Mouse (Mus musculus): ENCODE results near the gene Cdkal1. TPM values are rescaled to one million over a fixed set of nuclear protein-coding genes. Genes with fewer than 3 reads are reported as not detected.

Cdkal1 gene
- polyA plus RNA-seq, 1 experiment from 2014 or later = 30.4 TPM

DNA sequence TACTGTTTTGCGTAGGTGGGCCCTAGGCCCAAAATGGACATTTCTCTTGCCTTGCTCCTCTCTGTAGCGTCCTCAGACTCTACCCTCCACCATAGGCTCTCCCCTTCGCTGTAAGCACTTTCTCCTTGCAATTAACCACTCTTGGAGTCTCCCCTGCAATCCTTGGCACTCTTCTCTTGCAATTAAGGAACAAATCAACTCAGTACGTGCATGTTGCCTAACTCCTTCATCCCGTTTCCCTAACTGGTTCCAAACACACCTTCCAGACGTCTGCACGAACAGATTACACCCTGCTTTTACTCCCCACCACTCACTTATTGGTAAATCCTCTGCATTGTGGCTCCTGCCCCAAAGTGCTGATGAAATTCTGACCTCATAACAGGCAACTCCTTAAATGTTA lies 358.2 kb downstream of the Cdkal1 start:
- H3K4me2 ChIP-seq (replicated peaks) = no peak overlapping the region
- no peaks in the 10 kb centered on the region for H3K27me3 ChIP-seq (replicated peaks)
- peaks cover 2% of the 10 kb centered on the region; the same call in 1 of the 2 replicates for H3K4me1 ChIP-seq (replicated peaks)
- H3K9ac ChIP-seq = no peak overlapping the region
- no peak overlapping the region for H3K4me3 ChIP-seq (replicated peaks)
- no peak overlapping the region for H3K27ac ChIP-seq
- ATAC-seq = no peak
- WGBS = 74% methylated on average over 7 of the region's 7 CpGs
- H3K9me3 ChIP-seq = no peaks in the 10 kb centered on the region
- no peaks in the 10 kb centered on the region for H3K36me3 ChIP-seq

DNA sequence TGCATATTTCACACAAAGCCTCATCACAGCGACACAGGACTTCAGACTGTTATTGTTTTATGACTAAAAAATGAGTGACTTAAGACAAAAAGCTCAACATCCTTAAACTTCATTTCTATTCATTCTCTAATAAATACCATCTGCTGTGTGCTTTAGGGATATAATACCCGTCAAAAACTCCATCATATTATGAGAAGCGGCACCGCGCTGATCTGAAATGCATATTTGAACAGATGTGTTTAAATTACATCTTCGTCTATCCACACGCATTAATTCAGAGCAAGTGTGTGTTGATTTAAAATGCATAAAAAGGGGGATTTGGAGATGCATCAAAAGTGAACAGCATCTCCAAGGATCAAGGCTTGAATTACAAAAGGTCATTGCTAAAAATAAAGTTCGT lies 365.1 kb downstream of the Cdkal1 start:
- Histone ChIP-seq H3K9ac (no peak overlapping the region), H3K36me3 (no peaks in the 10 kb centered on the region; the same call in 1 of the 2 replicates), H3K9me3 (no peaks in the 10 kb centered on the region), H3K4me3 (replicated peaks) (no peak overlapping the region), H3K4me1 (replicated peaks) (no peaks in the 10 kb centered on the region), H3K27ac (no peak overlapping the region), H3K4me2 (replicated peaks) (no peak overlapping the region), H3K27me3 (replicated peaks) (no peaks in the 10 kb centered on the region)
- WGBS = 90% methylated on average over 8 of the region's 8 CpGs
- ATAC-seq = no peak

DNA sequence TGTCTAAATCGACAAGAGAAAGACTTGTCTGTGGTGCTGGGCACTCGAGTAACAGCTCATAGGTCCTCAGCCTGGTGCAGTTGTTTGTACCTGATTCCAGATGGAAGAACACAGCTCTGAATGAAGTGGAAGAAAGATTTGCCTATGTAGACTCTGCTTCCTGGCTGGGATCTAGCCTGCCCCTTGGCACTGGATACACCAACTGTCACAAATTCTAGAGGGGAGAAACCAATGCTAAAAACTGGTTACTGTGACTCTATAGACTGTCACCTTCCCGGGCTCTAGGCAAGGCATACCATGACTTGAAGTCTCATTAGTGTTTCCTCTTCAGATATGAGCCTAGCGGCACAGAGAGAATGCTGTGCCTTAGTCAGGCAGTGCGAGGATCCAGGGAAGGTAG lies 366.0 kb downstream of the Cdkal1 start:
- H3K9me3 ChIP-seq = no peaks in the 10 kb centered on the region
- ATAC-seq = no peak
- no peaks in the 10 kb centered on the region; the same call in 1 of the 2 replicates for H3K36me3 ChIP-seq
- H3K4me3 ChIP-seq (replicated peaks) = no peak overlapping the region
- WGBS = 91% methylated on average over 5 of the region's 5 CpGs
- no peak overlapping the region for H3K27ac ChIP-seq
- H3K9ac ChIP-seq = no peak overlapping the region
- H3K27me3 ChIP-seq (replicated peaks) = no peaks in the 10 kb centered on the region
- H3K4me1 ChIP-seq (replicated peaks) = no peaks in the 10 kb centered on the region
- no peak overlapping the region for H3K4me2 ChIP-seq (replicated peaks)

DNA sequence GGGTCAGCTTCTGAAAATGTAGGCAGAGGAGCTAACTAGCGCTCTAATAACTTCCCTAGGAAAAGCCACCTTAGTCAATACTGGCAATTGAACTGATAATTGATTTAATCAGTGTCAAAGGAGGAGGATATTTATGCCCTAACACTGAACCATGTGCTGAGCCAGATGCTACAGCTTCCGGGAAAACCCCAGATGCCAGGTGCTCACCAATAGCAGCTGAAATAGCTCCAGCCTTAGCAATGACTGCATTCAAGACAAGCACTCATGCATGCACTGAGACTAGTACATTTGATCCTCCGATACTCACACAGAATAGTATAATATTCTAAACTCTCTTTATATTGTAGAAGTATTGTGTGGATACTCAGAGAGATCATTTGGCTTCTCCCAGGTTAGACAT lies 368.8 kb downstream of the Cdkal1 start:
- Histone ChIP-seq H3K9me3 (no peaks in the 10 kb centered on the region), H3K27me3 (replicated peaks) (no peaks in the 10 kb centered on the region), H3K4me3 (replicated peaks) (no peak overlapping the region), H3K4me2 (replicated peaks) (no peak overlapping the region), H3K36me3 (no peaks in the 10 kb centered on the region), H3K9ac (no peak overlapping the region), H3K27ac (no peak overlapping the region), H3K4me1 (replicated peaks) (no peaks in the 10 kb centered on the region)
- no peak for ATAC-seq
- 74% methylated on average over 3 of the region's 3 CpGs for WGBS

DNA sequence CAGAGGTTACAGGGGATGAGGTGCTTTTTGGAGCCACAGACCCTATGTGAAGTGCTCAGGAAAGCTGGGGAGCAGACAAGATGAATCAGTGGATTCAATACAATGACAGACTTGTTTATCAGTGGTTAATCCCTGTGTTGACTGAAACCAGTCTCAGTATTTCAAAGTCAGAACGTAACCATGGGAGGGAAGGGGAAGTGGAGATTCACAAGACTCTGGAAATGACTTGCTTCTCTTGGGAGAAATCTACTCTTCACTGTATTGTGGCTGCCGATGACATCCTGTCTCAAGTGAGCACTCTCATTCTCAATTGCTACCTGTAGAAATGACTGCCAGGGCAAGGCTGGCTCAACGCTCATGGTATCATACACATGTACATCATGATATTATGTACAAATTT lies 371.5 kb downstream of the Cdkal1 start:
- Histone ChIP-seq H3K4me1 (replicated peaks) (no peaks in the 10 kb centered on the region), H3K4me3 (replicated peaks) (no peak overlapping the region), H3K36me3 (no peaks in the 10 kb centered on the region), H3K9ac (no peak overlapping the region), H3K27me3 (replicated peaks) (no peaks in the 10 kb centered on the region), H3K27ac (no peak overlapping the region), H3K4me2 (replicated peaks) (no peak overlapping the region), H3K9me3 (no peaks in the 10 kb centered on the region)
- WGBS = 57% methylated on average over 3 of the region's 3 CpGs
- no peak for ATAC-seq

DNA sequence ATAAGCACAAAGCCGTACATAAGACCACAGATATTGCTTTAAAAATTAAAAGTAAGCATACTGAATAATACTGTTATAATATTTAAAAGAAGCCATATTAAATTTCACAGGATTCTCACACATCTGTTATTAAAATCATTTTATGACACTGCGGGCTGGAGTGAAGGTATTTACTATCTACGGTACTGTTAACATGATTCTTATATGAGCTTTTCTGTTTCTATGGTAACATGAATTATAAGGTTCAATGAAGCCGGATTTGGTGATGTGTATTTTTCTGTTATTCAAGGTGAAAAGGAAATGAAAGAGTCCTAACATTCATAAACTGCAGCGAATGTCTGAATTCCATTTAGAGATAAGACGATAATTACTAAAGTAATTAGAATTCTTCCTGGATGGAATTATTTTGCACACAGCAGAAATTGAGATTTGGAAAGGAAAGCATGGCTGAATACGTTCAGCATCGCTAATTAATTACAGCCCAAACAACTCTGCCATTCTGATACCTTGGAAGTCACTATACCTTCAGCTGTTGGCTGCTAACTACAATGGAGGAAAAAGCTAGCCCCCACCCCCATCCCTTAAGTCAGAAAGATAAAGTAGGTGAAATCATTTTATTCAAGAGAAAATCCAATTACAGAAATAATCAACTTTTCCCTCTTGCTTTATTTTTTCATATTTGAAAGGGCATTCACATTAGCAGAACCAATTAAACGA lies 373.2 kb downstream of the Cdkal1 start:
- no peak overlapping the region for H3K27ac ChIP-seq
- no peaks in the 10 kb centered on the region for H3K27me3 ChIP-seq (replicated peaks)
- 82% methylated on average over 9 of the region's 9 CpGs for WGBS
- H3K36me3 ChIP-seq = no peaks in the 10 kb centered on the region
- H3K4me2 ChIP-seq (replicated peaks) = no peak overlapping the region
- no peaks in the 10 kb centered on the region for H3K9me3 ChIP-seq
- H3K9ac ChIP-seq = no peak overlapping the region
- H3K4me1 ChIP-seq (replicated peaks) = no peaks in the 10 kb centered on the region
- H3K4me3 ChIP-seq (replicated peaks) = no peak overlapping the region
- ATAC-seq = no peak

DNA sequence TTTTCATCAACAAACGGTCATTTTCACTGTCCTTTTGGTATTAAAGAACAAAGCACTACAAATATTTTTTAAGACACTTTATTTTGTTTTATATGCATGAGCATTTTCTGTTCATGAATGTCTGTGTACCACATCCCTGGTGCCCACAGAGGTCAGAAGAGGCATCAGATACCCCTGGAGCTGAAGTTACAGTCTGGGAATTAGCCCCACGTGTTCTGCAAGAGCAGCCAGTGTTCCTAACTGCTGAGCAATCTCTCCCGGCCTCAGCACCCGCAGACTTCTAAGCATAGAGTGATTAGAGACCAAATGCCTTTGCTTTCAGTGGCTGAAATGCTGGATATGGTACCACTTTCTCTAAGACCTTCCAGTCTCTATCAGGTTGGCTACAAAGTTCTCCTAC lies 379.1 kb downstream of the Cdkal1 start:
- no peak overlapping the region for H3K4me3 ChIP-seq (replicated peaks)
- no peak overlapping the region for H3K9ac ChIP-seq
- H3K9me3 ChIP-seq = no peaks in the 10 kb centered on the region
- WGBS = 74% methylated on average over 4 of the region's 4 CpGs
- no peaks in the 10 kb centered on the region for H3K27me3 ChIP-seq (replicated peaks)
- ATAC-seq = no peak
- H3K4me2 ChIP-seq (replicated peaks) = no peak overlapping the region
- H3K36me3 ChIP-seq = no peaks in the 10 kb centered on the region
- H3K27ac ChIP-seq = no peak overlapping the region
- H3K4me1 ChIP-seq (replicated peaks) = no peaks in the 10 kb centered on the region

DNA sequence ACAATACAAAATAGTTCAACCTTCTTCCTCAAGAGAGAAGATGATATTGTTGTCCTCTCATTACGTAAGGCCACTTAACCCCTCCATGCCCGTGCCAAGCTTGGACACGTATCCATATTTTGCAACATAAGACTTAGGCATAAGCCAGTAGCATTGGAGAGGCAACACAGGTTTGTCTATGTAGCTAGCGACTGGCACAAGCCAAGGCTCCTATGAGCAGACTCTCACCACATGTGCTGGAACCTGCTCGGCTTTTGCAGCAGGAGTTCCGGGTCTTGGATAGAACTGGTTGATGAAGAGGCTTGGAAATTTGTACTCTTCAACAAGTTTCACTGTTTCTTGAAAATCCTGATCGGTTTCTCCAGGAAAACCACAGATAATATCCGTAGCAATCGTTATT lies 381.2 kb downstream of the Cdkal1 start:
- H3K4me2 ChIP-seq (replicated peaks) = no peak overlapping the region
- H3K4me1 ChIP-seq (replicated peaks) = no peaks in the 10 kb centered on the region
- H3K36me3 ChIP-seq = no peaks in the 10 kb centered on the region
- H3K27ac ChIP-seq = no peak overlapping the region
- WGBS = 89% methylated on average over 9 of the region's 9 CpGs
- H3K9me3 ChIP-seq = no peaks in the 10 kb centered on the region
- H3K27me3 ChIP-seq (replicated peaks) = no peaks in the 10 kb centered on the region
- no peak overlapping the region for H3K9ac ChIP-seq
- H3K4me3 ChIP-seq (replicated peaks) = no peak overlapping the region
- ATAC-seq = no peak

DNA sequence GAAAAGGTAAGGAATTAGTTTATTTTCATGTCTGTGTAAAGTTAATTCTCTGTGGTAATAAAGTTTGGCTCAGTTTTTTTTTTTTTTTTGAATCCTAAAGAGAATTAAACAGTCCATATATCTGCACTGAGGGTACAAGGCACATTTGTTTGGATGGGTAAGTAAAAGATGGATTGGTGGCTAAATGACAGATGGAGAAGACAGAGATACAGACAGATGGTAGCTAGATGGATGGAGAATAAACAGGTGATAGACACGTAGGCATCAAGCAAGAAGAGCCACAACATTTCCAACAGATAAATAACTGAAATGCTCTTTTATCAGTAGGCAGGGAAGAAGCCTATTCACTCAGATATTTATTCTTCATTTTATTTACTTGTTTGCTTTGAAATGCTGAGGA lies 381.7 kb downstream of the Cdkal1 start:
- Histone ChIP-seq H3K27me3 (replicated peaks) (no peaks in the 10 kb centered on the region), H3K36me3 (no peaks in the 10 kb centered on the region), H3K4me2 (replicated peaks) (no peak overlapping the region), H3K9ac (no peak overlapping the region), H3K27ac (no peak overlapping the region), H3K9me3 (no peaks in the 10 kb centered on the region), H3K4me3 (replicated peaks) (no peak overlapping the region), H3K4me1 (replicated peaks) (no peaks in the 10 kb centered on the region)
- ATAC-seq = no peak
- 92% methylated on average over 1 of the region's 1 CpGs for WGBS

DNA sequence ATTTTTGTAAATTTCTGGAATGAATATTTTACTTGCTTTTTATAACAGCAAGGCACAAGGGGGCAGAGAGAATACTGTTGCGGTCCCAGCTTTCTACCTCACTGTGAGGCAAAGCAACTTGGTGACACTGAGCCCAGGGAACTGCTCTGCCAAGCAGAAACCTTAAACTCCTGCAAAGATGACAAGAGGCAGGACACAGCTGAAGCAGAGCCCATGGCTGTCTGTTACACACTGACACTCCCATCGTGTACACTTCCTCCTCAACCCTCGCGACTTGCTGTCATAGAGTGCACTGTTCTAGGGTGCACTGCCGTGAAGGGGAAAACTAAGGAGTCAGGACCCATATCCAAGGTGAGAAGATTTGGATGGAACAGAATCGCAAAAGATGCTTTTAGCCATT lies 393.2 kb downstream of the Cdkal1 start:
- Histone ChIP-seq H3K9me3 (no peaks in the 10 kb centered on the region), H3K27ac (no peak overlapping the region), H3K36me3 (no peaks in the 10 kb centered on the region), H3K9ac (no peak overlapping the region), H3K4me2 (replicated peaks) (no peak overlapping the region), H3K27me3 (replicated peaks) (no peaks in the 10 kb centered on the region), H3K4me3 (replicated peaks) (no peak overlapping the region), H3K4me1 (replicated peaks) (no peaks in the 10 kb centered on the region)
- ATAC-seq = no peak
- 76% methylated on average over 6 of the region's 6 CpGs for WGBS

DNA sequence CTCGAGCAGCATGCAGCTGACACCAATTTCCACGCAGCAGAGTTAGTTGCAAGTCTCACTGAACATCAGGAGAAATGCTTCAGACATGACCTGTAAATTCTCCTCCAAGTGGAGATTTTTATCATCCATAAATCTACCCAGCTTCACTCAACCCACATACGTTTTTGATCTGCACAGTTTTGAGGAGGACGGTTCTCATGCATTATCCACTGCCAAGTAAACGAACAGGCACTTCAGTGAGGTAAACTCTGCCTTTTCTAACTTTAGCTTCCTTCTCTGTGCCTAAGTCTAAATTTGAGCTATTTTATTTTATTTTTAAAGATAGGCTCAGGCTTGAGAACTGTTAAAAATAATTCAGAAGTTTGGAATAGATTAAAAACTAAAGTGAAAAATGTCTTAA lies 394.7 kb downstream of the Cdkal1 start:
- Histone ChIP-seq H3K27ac (no peak overlapping the region), H3K4me3 (replicated peaks) (no peak overlapping the region), H3K4me2 (replicated peaks) (no peak overlapping the region), H3K9ac (no peak overlapping the region), H3K36me3 (no peaks in the 10 kb centered on the region), H3K4me1 (replicated peaks) (no peaks in the 10 kb centered on the region), H3K27me3 (replicated peaks) (no peaks in the 10 kb centered on the region), H3K9me3 (no peaks in the 10 kb centered on the region)
- WGBS = 60% methylated on average over 5 of the region's 5 CpGs
- no peak for ATAC-seq

DNA sequence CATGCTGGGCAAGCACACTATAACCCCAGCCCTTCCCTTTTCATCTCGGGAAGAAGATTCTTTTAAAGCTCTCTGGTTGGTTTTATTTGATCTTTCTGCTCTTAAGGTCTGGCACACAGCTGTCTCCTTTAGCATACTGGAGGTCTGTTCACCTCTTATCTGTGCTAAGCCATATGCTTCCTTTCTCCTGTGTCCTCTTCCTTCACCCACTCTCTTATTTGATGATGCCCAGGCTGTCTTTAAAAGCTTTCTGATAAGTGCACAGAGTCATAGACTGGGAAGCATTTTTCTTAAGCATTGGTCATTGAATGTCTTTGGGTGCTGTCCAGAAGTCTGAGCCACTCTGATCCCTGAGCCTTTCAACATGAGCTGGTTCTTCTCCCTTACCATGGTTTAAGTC lies 397.1 kb downstream of the Cdkal1 start:
- Histone ChIP-seq H3K9ac (no peak overlapping the region), H3K4me3 (replicated peaks) (no peak overlapping the region), H3K27ac (no peak overlapping the region), H3K4me2 (replicated peaks) (no peak overlapping the region), H3K27me3 (replicated peaks) (no peaks in the 10 kb centered on the region), H3K36me3 (no peaks in the 10 kb centered on the region), H3K4me1 (replicated peaks) (no peaks in the 10 kb centered on the region), H3K9me3 (no peaks in the 10 kb centered on the region)
- no peak for ATAC-seq
- 38% methylated on average over 1 of the region's 1 CpGs for WGBS

DNA sequence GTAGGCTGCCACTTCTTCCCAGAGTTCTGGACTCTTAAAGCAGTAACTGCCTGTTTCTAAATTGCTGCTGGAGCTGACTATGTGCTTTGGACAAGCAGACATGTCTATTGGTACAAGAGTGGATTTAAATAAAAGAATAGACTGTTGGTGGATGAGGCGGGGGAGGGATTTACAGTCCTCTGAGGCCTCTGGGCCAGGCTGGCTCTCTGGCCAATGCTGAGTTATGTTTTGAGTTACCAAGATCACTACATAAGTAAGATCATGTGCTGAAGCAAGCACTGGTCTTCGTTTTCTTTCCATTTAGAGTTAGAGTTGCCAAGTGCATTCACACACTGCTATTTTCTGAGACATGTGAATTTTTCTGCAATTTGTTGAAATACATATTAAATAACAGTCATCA lies 418.4 kb downstream of the Cdkal1 start:
- Histone ChIP-seq H3K36me3 (no peaks in the 10 kb centered on the region), H3K9me3 (no peaks in the 10 kb centered on the region), H3K27ac (no peak overlapping the region), H3K4me2 (replicated peaks) (no peak overlapping the region), H3K4me1 (replicated peaks) (no peaks in the 10 kb centered on the region), H3K9ac (no peak overlapping the region), H3K27me3 (replicated peaks) (no peaks in the 10 kb centered on the region), H3K4me3 (replicated peaks) (no peak overlapping the region)
- 80% methylated on average over 2 of the region's 2 CpGs for WGBS
- ATAC-seq = no peak
